ENCODE assay signal across 9 mouse cellular contexts in genomic region chr4:155360856-155361255, GRCm38 (mm10). TPM values are rescaled to one million over a fixed set of nuclear protein-coding genes. Genes with fewer than 3 reads are reported as not detected.
A peak's percentile ranks its signal among the peaks of the same experiment; 100 is the strongest.
DNase-seq lines count a peak whose midpoint lies in the region; ATAC-seq lines count a peak whose summit lies in the region.
"Had no signal": no experiment of that assay in that cellular context is flagged by ENCODE, and none has a peak within 500 bp of the region (broad histone marks: within the 10 kb centered on the region; RNA-seq: fewer than 3 reads in every experiment).

No protein-coding gene starts in this region.

- H3K4me3 ChIP-seq in heart, embryonic 14.5 days (ENCODE audit: control insufficient read depth in 1 of 2, insufficient read depth in 1 of 2, low read depth in 1 of 2, low read length in 2 of 2), result peak overlapping the region; percentile 47 to 49
- peak overlapping the region; percentile 44 for H3K4me3 ChIP-seq in hindbrain, embryonic 16.5 days (ENCODE audit: low read length)
- peak overlapping the region; percentile 51 for H3K4me3 ChIP-seq in lung, embryonic 16.5 days (ENCODE audit: low read length)

- DNase-seq in heart, adult 9 months (ENCODE audit: low spot score in 2 of 2), result no peak
- peak; percentile 63 for DNase-seq in R1 (ENCODE audit: low read depth, low spot score)
- DNase-seq in thymus, postnatal 25 days, result peak; percentile 73
- DNase-seq in frontal cortex, postnatal 36 days (ENCODE audit: low spot score in 2 of 2), result no peak
- no peak for DNase-seq in right cerebral cortex, postnatal 36 days (ENCODE audit: low spot score in 2 of 2)

- no peak overlapping the region for H3K27ac ChIP-seq in heart, embryonic 14.5 days (replicated peaks in 1 of 2; ENCODE audit: control insufficient read depth in 1 of 2, insufficient read depth in 1 of 2, low read depth in 2 of 2, low read length in 2 of 2)
- no peak overlapping the region for H3K27ac ChIP-seq in hindbrain, embryonic 16.5 days (ENCODE audit: low read depth, low read length)
- H3K27ac ChIP-seq in lung, embryonic 16.5 days (ENCODE audit: low read length), result peak overlapping the region; percentile 85
- H3K27ac ChIP-seq: macrophage had no signal

- H3K4me1 ChIP-seq in heart, embryonic 14.5 days (ENCODE audit: control insufficient read depth in 2 of 2, insufficient read depth in 2 of 2, low read length in 2 of 2), result peaks cover 0 to 8% of the 10 kb centered on the region in 2 experiments; a peak in 1 of 4 replicates
- H3K4me1 ChIP-seq in hindbrain, embryonic 16.5 days (ENCODE audit: control insufficient read depth, insufficient read depth, low read depth, low read length), result peaks cover 9% of the 10 kb centered on the region
- no peaks in the 10 kb centered on the region; the same call in 1 of the 2 replicates for H3K4me1 ChIP-seq in lung, embryonic 16.5 days (replicated peaks; ENCODE audit: control insufficient read depth, insufficient read depth, low read length)

- peak overlapping the region; percentile 34; the same call in 1 of the 2 replicates for H3K9ac ChIP-seq in heart, embryonic 14.5 days (ENCODE audit: low read length)
- no peak overlapping the region for H3K9ac ChIP-seq in hindbrain, embryonic 16.5 days (ENCODE audit: low read depth, low read length)
- H3K9ac ChIP-seq in lung, embryonic 16.5 days (ENCODE audit: low read length), result peak overlapping the region; percentile 61

- WGBS in heart, embryonic 14.5 days, result under 1% methylated on average over 34 of the region's 42 CpGs
- under 1% methylated on average over 42 of the region's 42 CpGs for WGBS in hindbrain, embryonic 16.5 days
- WGBS in lung, embryonic 16.5 days, result 1% methylated on average over 41 of the region's 42 CpGs

- H3K27me3 ChIP-seq in heart, embryonic 14.5 days (ENCODE audit: control insufficient read depth, insufficient read depth, low read length), result peaks cover 66% of the 10 kb centered on the region
- peaks cover 54% of the 10 kb centered on the region for H3K27me3 ChIP-seq in hindbrain, embryonic 16.5 days (replicated peaks; ENCODE audit: control insufficient read depth, insufficient read depth, low read length)
- H3K27me3 ChIP-seq in lung, embryonic 16.5 days (ENCODE audit: control insufficient read depth, insufficient read depth, low read depth, low read length), result peaks cover 33% of the 10 kb centered on the region

- H3K36me3 ChIP-seq in heart, embryonic 14.5 days (ENCODE audit: control insufficient read depth, insufficient read depth, low read length), result no peaks in the 10 kb centered on the region
- no peaks in the 10 kb centered on the region for H3K36me3 ChIP-seq in hindbrain, embryonic 16.5 days (ENCODE audit: control insufficient read depth, insufficient read depth, low read length)
- H3K36me3 ChIP-seq in lung, embryonic 16.5 days (ENCODE audit: control insufficient read depth, insufficient read depth, low read length), result no peaks in the 10 kb centered on the region

- no peaks in the 10 kb centered on the region for H3K9me3 ChIP-seq in heart, embryonic 14.5 days (ENCODE audit: control insufficient read depth, low read length)
- H3K9me3 ChIP-seq in hindbrain, embryonic 16.5 days (ENCODE audit: control insufficient read depth, low read length), result no peaks in the 10 kb centered on the region
- H3K9me3 ChIP-seq in lung, embryonic 16.5 days (ENCODE audit: control insufficient read depth, low read length), result no peaks in the 10 kb centered on the region

- no peak for ATAC-seq in heart, embryonic 14.5 days (ENCODE audit: insufficient number of reproducible peaks, insufficient read depth, low FRiP score, low read depth)
- peak; percentile 40 for ATAC-seq in hindbrain, embryonic 16.5 days
- ATAC-seq in lung, embryonic 16.5 days (ENCODE audit: low read depth), result peak; percentile 49

- H3K4me2 ChIP-seq in heart, embryonic 14.5 days (ENCODE audit: low read length), result peak overlapping the region; percentile 78
- peak overlapping the region; percentile 64 for H3K4me2 ChIP-seq in hindbrain, embryonic 16.5 days (ENCODE audit: low read length)
- peak overlapping the region; percentile 39 for H3K4me2 ChIP-seq in lung, embryonic 16.5 days (ENCODE audit: low read depth, low read length)

RNA-seq across cellular contexts. Expression of gene Prkcz, which starts 0.3 kb away (rescaled TPM):
- polyA plus RNA-seq in heart, embryonic 14.5 days (2014; fragmentation: Nextera tagmentation; extraction: Ambion mirVana), result 6.4 and 8.5 TPM in 2 replicates
- 93.2 and 93.9 TPM in 2 replicates for polyA plus RNA-seq in hindbrain, embryonic 16.5 days (2015; fragmentation: Nextera tagmentation; extraction: Ambion mirVana)
- 20.6 and 21.1 TPM in 2 replicates for polyA plus RNA-seq in lung, embryonic 16.5 days (2015; fragmentation: Nextera tagmentation; extraction: Ambion mirVana)
- polyA plus RNA-seq: macrophage had no signal

RNA-seq across cellular contexts. Expression of gene Gabrd, which starts 37.1 kb away (rescaled TPM):
- polyA plus RNA-seq in heart, embryonic 14.5 days (2014; fragmentation: Nextera tagmentation; extraction: Ambion mirVana), result not detected in 2 replicates
- polyA plus RNA-seq in hindbrain, embryonic 16.5 days (2015; fragmentation: Nextera tagmentation; extraction: Ambion mirVana), result 0.46 and 0.50 TPM in 2 replicates
- polyA plus RNA-seq in lung, embryonic 16.5 days (2015; fragmentation: Nextera tagmentation; extraction: Ambion mirVana), result 0.08 and 0.16 TPM in 2 replicates

RNA-seq across cellular contexts. Expression of gene Cfap74, which starts 48.1 kb away (rescaled TPM):
- 0.63 and 0.86 TPM in 2 replicates for polyA plus RNA-seq in heart, embryonic 14.5 days (2014; fragmentation: Nextera tagmentation; extraction: Ambion mirVana)
- polyA plus RNA-seq in hindbrain, embryonic 16.5 days (2015; fragmentation: Nextera tagmentation; extraction: Ambion mirVana), result 4.5 and 5.0 TPM in 2 replicates
- polyA plus RNA-seq in lung, embryonic 16.5 days (2015; fragmentation: Nextera tagmentation; extraction: Ambion mirVana), result 2.8 and 3.0 TPM in 2 replicates

Comparison
In these comparisons a context has a peak if more than half of its experiments do, and no peak if none do; other contexts are left out.
1. DNase-seq: peak in R1 (single experiment) and thymus, postnatal 25 days (single experiment); none in heart, adult 9 months (0 of 2), frontal cortex, postnatal 36 days (0 of 2) and right cerebral cortex, postnatal 36 days (0 of 2).
2. Peak in every context shown above with its lines, with median percentiles within 50 percentile points of each other: H3K4me2 ChIP-seq and H3K4me3 ChIP-seq.